Mouse (Mus musculus) testis, postnatal 10 days (tissue): ENCODE data around the gene Ghr.

Experiments
- DNase-seq: peaks from one replicate; pipeline ENCODE4 v3.0.0; 2021; ENCODE audit warnings: low spot score

The Ghr gene

DNA sequence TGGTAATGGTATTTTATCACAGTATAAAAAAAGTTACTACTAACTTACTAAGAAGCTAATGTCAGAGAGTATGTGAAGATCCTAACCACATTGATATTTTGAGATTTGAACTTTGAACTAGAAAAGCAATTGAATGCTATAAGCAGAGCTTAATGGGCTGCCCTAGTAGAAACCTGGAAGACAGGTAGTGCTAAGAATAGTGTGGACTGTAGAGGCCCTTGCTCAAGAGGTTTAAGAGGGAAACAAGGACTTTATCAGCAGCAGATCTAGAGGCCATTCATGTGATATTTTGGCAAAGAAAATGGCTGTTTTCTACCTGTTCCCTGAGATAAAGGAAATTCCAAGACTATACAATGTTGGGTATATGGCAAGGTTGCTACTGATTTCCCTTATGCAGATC, 297.3 kb downstream of the Ghr start:
- no peak for DNase-seq

GRCm38 (mm10) chr15:3281737-3282136, 301.6 kb downstream of the Ghr start:
- no peak for DNase-seq

DNA sequence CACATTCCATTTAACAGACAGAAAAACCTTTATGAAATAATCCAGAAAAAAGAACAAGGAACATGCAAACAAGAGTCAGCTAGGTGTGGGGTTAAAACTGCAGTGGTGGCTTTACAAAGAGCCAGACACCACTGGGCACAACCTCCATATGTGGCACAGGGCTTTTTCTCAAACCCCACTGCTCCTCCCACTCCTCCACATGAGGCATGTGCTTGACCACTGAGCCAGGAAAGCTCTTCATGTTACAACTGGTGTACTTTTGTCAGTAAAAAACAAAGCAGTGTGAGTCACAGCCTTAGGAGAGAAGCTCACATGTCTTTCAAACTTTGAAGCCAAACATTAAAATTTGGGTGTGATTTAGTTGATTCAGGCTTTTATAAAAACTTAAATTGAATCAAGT, 302.1 kb downstream of the Ghr start:
- DNase-seq: no peak

- no peak for DNase-seq
Measured at GRCm38 (mm10) chr15:3279242-3279641, 304.1 kb downstream of the Ghr start.

GRCm38 (mm10) chr15:3277391-3277790, 305.9 kb downstream of the Ghr start:
- no peak for DNase-seq

- no peak for DNase-seq
Measured at GRCm38 (mm10) chr15:3273191-3273590, 310.1 kb downstream of the Ghr start.

GRCm38 (mm10) chr15:3271216-3271615, 312.1 kb downstream of the Ghr start:
- no peak for DNase-seq

DNA sequence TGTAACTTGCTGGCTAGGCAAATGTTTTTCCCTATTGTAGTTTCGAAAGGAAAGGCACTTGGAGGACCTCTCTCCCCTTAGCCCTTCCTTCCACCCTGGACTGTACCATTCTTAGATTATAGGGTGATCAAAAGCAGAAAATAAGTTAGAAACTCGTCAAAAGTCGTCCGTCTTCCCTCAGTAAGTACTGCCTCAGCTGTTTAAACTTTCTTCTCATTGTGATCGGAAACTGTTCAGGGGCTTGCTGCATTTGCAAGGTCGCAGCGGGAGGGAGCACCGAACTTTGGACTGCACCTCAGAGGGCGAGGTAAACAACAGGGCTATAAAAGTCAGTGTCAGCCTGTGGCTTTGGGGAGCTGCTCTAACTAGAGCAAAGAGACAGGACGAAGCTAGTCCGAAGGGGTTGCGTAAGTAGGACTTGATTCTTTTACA, 312.6 kb downstream of the Ghr start:
- DNase-seq: peak; percentile 74

- DNase-seq: no peak
Measured at GRCm38 (mm10) chr15:3269996-3270645, 313.2 kb downstream of the Ghr start.

- DNase-seq: no peak
Measured at GRCm38 (mm10) chr15:3269496-3269895, 313.8 kb downstream of the Ghr start.

GRCm38 (mm10) chr15:3268247-3268646, 315.0 kb downstream of the Ghr start, which contains the start of gene Selenop:
TSS of gene Selenop (plus strand) at chr15:3268547.
- no peak for DNase-seq
